Mouse (Mus musculus): ENCODE measurements around the gene Tspan4.

DNA sequence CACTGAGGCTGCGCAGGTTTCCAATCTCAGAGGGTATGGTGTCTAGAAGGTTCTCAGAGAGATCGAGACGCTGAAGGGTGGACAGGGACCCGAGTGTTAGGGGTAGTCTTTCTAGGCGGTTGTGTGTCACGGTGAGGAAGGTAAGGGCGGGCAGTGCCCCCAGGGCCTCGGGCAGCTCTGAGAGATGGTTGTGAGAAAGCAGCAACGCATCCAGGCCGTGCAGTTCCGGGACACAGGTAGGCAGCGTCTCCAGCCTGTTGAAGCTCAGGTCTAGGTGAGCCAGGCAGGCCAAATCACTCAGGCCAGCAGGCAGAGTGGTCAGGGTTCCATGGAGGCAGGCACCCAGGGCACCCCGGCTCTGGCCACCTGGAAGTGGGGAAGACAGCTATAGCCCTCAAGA, 32.8 kb upstream of the Tspan4 start:
- TF ChIP-seq CTCF (conservative IDR thresholded peaks at IDR 0.05; ENCODE audit: low read length) (no peak), POU5F1 (IDR thresholded peaks at IDR 0.05; ENCODE audit: borderline replicate concordance, low read length) (no peak), NANOG (IDR thresholded peaks at IDR 0.05; ENCODE audit: borderline replicate concordance, low read length) (no peak)

Data from E14TG2a.4 (cell line).